Mouse (Mus musculus) left cerebral cortex, postnatal 25 days (tissue): ENCODE results near the gene 1700034J05Rik. TPM values are rescaled to one million over a fixed set of nuclear protein-coding genes. Genes with fewer than 3 reads are reported as not detected.

Source experiments
- DNase-seq, 2 experiments: peaks; one replicate each; pipeline ENCODE4 v3.0.0; 2022; ENCODE audit warnings: low spot score in 2 of 2, mixed read lengths in 1 of 2
- intact Hi-C: fragments of 180-260 bp; cut with DNase I; formaldehyde crosslinking; loops from one replicate; pipeline ENCODE4 v1.15.1; 2025
- total RNA-seq, 2 experiments: library from RNA; stranded (reverse); gene quantifications; 2 replicates each; pipeline ENCODE4 v1.2.3; 2021

The 1700034J05Rik gene
- total RNA-seq, 2 experiments from 2014 or later: not detected

DNA sequence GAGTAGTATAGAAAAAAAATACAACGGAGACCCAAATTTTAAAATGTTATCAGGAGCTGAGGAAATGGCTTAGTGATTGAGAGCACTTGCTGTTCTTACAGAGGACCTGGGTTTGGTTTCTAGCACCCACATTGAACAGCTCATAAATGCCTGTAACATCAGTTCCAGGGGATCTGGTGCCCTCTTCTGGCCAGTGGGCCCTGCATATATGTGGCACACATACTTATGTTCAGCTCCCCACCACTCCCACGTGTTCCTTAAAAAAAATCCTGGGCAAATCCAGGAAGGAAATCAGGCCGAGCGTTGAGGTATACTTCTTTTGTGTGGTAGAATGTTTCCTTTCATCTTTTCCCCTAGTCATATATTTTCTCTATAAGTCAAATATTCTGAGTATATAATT lies 52.3 kb downstream of the 1700034J05Rik start:
- intact Hi-C loops: no loop called here
- no peak for DNase-seq

Other genes with a start within 250 kb of the 1700034J05Rik start
- 10 to 100 TPM; 23.4 to 23.6 TPM for gene Stk38l, start 229.4 kb downstream of the 1700034J05Rik start, total RNA-seq
- 1 to 10 TPM; 5.8 to 8.3 TPM for gene Arntl2, start 158.4 kb downstream of the 1700034J05Rik start, total RNA-seq
- not detected for gene Smco2, start 104.3 kb downstream of the 1700034J05Rik start, total RNA-seq
- gene Ppfibp1, start 65.9 kb downstream of the 1700034J05Rik start, total RNA-seq: 10 to 100 TPM; 57.2 to 60.7 TPM
- 1 to 10 TPM; 1.7 to 2.2 TPM for gene Rep15, start 78.2 kb upstream of the 1700034J05Rik start, total RNA-seq
- gene Mrps35, start 88.3 kb upstream of the 1700034J05Rik start, total RNA-seq: 10 to 100 TPM; 46.3 to 49.2 TPM
- gene Mansc4, start 132.6 kb upstream of the 1700034J05Rik start, total RNA-seq: under 1 TPM; 0.32 to 0.48 TPM
- gene Klhl42, start 137.0 kb upstream of the 1700034J05Rik start, total RNA-seq: 10 to 100 TPM; 22.2 to 23.0 TPM